Mouse (Mus musculus) neural tube, embryonic 12.5 days (tissue): ENCODE measurements at regions not wholly inside any gene's neighbourhood (a gene's known extent, or its start where the extent isn't known, plus 50 kb on each side); places are given as distances from the start of the nearest gene placed in this dataset.
A peak's percentile ranks its signal among the peaks of the same experiment; 100 is the strongest.

ENCODE experiments used
- ATAC-seq: fragments of 200-750 bp; cut with Nextera tagmentation; 2 replicates; pipeline ENCODE4 v1.8.0; 2017; ENCODE audit warnings: low read depth, mild to moderate bottlenecking, moderate TSS enrichment, moderate library complexity; ENCODE audit not compliant: low FRiP score
- H3K27ac ChIP-seq: fragments of 300-500 bp; sonication (generic); 2 replicates; pipeline ENCODE4 v1.5.1; 2016
- H3K27me3 ChIP-seq: fragments of 300-500 bp; sonication (generic); replicated peaks from 2 replicates; pipeline ENCODE4 v1.6.1; 2016; ENCODE audit warnings: mild to moderate bottlenecking
- H3K36me3 ChIP-seq: fragments of 300-500 bp; sonication (generic); 2 replicates; pipeline ENCODE4 v1.6.1; 2016; ENCODE audit warnings: mild to moderate bottlenecking
- H3K4me1 ChIP-seq: fragments of 300-500 bp; sonication (generic); 2 replicates; pipeline ENCODE4 v1.6.1; 2016
- H3K4me2 ChIP-seq: fragments of 300-500 bp; sonication (generic); replicated peaks from 2 replicates; pipeline ENCODE4 v1.6.1; 2016; ENCODE audit warnings: mild to moderate bottlenecking
- H3K4me3 ChIP-seq: fragments of 300-500 bp; sonication (generic); 2 replicates; pipeline ENCODE4 v1.5.1; 2016
- H3K9ac ChIP-seq: fragments of 300-500 bp; sonication (generic); 2 replicates; pipeline ENCODE4 v1.6.1; 2016; ENCODE audit warnings: mild to moderate bottlenecking
- H3K9me3 ChIP-seq: fragments of 300-500 bp; sonication (generic); 2 replicates; pipeline ENCODE4 v1.6.1; 2016; ENCODE audit warnings: mild to moderate bottlenecking
- WGBS: fragments of 180-500 bp; shearing (Covaris S2); methylation state at CpG from one replicate; pipeline ENCODE4 v1.1.7; 2016; 5-methylcytosine and 5-hydroxymethylcytosine counted together

GRCm38 (mm10) chr14:37279356-37279755 is 144.3 kb upstream of the Ghitm start:
- no peak overlapping the region for H3K4me2 ChIP-seq
- H3K36me3 ChIP-seq: no peaks in the 10 kb centered on the region
- no peak overlapping the region for H3K4me3 ChIP-seq
- H3K9me3 ChIP-seq: no peaks in the 10 kb centered on the region
- H3K4me1 ChIP-seq: no peaks in the 10 kb centered on the region
- no peak for ATAC-seq
- WGBS: 83% methylated on average over 2 of the region's 2 CpGs
- no peak overlapping the region for H3K9ac ChIP-seq
- no peak overlapping the region for H3K27ac ChIP-seq
- H3K27me3 ChIP-seq: no peaks in the 10 kb centered on the region

- ATAC-seq: no peak
- H3K27ac ChIP-seq: no peak overlapping the region
- no peak overlapping the region for H3K4me2 ChIP-seq
- no peaks in the 10 kb centered on the region for H3K27me3 ChIP-seq
- H3K4me3 ChIP-seq: no peak overlapping the region
- H3K9me3 ChIP-seq: no peaks in the 10 kb centered on the region
- H3K9ac ChIP-seq: no peak overlapping the region
- no peaks in the 10 kb centered on the region for H3K36me3 ChIP-seq
- 0 out of 2 replicates have a peak, but pooled peaks cover under 1% of the 10 kb centered on the region for H3K4me1 ChIP-seq
- 69% methylated on average over 7 of the region's 7 CpGs for WGBS
Measured at GRCm38 (mm10) chr14:37276728-37277695, 141.9 kb upstream of the Ghitm start.

DNA sequence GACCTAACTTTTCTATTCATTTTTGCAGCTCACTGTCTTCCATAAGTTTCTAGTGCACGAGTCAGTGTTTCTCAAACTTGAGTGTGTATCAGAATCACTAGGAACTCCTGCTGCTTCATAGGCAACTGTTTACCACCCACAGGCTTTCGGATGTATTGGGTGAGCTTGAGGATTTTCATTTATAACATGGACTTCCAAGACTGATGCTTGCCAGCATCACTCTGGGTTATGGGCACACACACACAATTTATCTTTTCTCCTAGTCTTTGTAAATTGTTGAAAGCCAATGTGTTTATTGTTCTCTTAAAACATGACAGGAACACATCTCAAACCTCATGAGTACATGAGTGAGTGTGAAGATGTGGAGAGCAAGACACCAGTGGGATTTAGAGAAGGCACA is 137.0 kb upstream of the Ghitm start:
- Histone ChIP-seq H3K27ac (no peak overlapping the region), H3K9ac (no peak overlapping the region), H3K27me3 (no peaks in the 10 kb centered on the region), H3K4me2 (no peak overlapping the region), H3K4me1 (peaks cover 11% of the 10 kb centered on the region), H3K36me3 (no peaks in the 10 kb centered on the region), H3K4me3 (no peak overlapping the region), H3K9me3 (no peaks in the 10 kb centered on the region)
- ATAC-seq: no peak
- WGBS: 84% methylated on average over 2 of the region's 2 CpGs

GRCm38 (mm10) chr14:37271015-37271933 is 136.2 kb upstream of the Ghitm start:
- Histone ChIP-seq H3K4me2 (0 out of 2 replicates have a peak overlapping the region, but pooled peaks have one; percentile 4), H3K27ac (no peak overlapping the region), H3K27me3 (no peaks in the 10 kb centered on the region), H3K36me3 (no peaks in the 10 kb centered on the region), H3K4me1 (peaks cover 11% of the 10 kb centered on the region), H3K9me3 (no peaks in the 10 kb centered on the region), H3K9ac (no peak overlapping the region), H3K4me3 (no peak overlapping the region)
- peak; percentile 88 for ATAC-seq
- 13% methylated on average over 6 of the region's 6 CpGs for WGBS

GRCm38 (mm10) chr14:37269920-37270319 is 134.8 kb upstream of the Ghitm start:
- 81% methylated on average over 2 of the region's 2 CpGs for WGBS
- no peaks in the 10 kb centered on the region for H3K27me3 ChIP-seq
- H3K36me3 ChIP-seq: no peaks in the 10 kb centered on the region

DNA sequence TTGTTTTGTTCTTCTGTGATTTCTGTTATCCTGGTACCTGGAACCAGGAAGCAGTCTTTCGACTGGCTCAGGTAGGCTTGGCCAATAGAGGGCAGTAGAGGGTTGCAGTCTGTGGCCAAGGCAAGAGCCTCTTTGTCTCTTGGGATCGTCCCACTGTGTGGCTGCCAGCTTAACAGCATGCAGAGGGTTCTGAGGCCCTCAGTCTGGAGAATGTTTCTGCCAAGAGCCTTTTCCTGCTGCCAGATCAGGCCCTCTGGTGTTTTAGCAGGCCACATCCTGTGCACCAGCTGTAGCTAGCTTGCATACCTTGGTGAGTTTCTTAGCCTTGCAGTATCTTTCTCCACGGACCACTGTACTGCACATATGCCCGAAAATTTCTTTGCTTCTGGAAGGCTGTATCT is 103.6 kb upstream of the Ghitm start:
- no peaks in the 10 kb centered on the region for H3K9me3 ChIP-seq
- peak; percentile 91 for ATAC-seq
- no peak overlapping the region for H3K9ac ChIP-seq
- H3K4me1 ChIP-seq: no peaks in the 10 kb centered on the region; the same call in 1 of the 2 replicates
- H3K27ac ChIP-seq: no peak overlapping the region
- no peaks in the 10 kb centered on the region for H3K36me3 ChIP-seq
- no peaks in the 10 kb centered on the region for H3K27me3 ChIP-seq
- no peak overlapping the region for H3K4me2 ChIP-seq
- H3K4me3 ChIP-seq: no peak overlapping the region
- 39% methylated on average over 4 of the region's 4 CpGs for WGBS

More at GRCm38 (mm10) chr14:37269920-37270319, 134.8 kb upstream of the Ghitm start:
- no peaks in the 10 kb centered on the region for H3K9me3 ChIP-seq
- H3K4me1 ChIP-seq: peaks cover 11% of the 10 kb centered on the region
- no peak overlapping the region for H3K4me3 ChIP-seq
- no peak overlapping the region for H3K9ac ChIP-seq
- no peak overlapping the region for H3K27ac ChIP-seq
- no peak for ATAC-seq
- no peak overlapping the region for H3K4me2 ChIP-seq

DNA sequence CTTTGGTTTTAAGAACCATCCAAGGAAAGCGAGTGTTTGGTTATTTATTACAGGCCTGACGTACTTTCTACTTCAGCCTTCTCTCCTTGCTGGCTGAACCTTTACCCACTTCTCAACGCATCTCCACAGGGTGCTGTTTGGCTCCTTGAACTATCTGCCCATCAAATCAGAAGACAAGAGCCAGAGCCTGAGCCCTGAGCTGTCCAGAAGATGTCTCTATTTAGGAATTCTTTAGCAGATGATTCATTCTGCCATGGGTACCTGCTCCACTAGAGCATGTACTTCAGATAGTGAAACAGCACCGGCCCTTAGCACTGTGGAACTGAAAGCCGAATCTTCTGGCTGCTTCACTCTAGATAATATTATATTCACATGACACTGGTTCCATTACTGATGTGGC is 102.1 kb upstream of the Ghitm start:
- ATAC-seq: no peak
- Histone ChIP-seq H3K36me3 (no peaks in the 10 kb centered on the region), H3K27me3 (no peaks in the 10 kb centered on the region), H3K4me1 (no peaks in the 10 kb centered on the region; the same call in 1 of the 2 replicates), H3K9me3 (no peaks in the 10 kb centered on the region), H3K27ac (no peak overlapping the region), H3K4me3 (no peak overlapping the region), H3K9ac (no peak overlapping the region), H3K4me2 (no peak overlapping the region)
- 84% methylated on average over 5 of the region's 5 CpGs for WGBS

- no peak overlapping the region for H3K9ac ChIP-seq
- H3K36me3 ChIP-seq: no peaks in the 10 kb centered on the region
- H3K4me3 ChIP-seq: no peak overlapping the region
- H3K9me3 ChIP-seq: no peaks in the 10 kb centered on the region
- no peaks in the 10 kb centered on the region for H3K4me1 ChIP-seq
- no peak overlapping the region for H3K27ac ChIP-seq
- H3K4me2 ChIP-seq: no peak overlapping the region
- no peaks in the 10 kb centered on the region for H3K27me3 ChIP-seq
- no peak for ATAC-seq
Measured at GRCm38 (mm10) chr14:37208256-37208655, 73.2 kb upstream of the Ghitm start.

DNA sequence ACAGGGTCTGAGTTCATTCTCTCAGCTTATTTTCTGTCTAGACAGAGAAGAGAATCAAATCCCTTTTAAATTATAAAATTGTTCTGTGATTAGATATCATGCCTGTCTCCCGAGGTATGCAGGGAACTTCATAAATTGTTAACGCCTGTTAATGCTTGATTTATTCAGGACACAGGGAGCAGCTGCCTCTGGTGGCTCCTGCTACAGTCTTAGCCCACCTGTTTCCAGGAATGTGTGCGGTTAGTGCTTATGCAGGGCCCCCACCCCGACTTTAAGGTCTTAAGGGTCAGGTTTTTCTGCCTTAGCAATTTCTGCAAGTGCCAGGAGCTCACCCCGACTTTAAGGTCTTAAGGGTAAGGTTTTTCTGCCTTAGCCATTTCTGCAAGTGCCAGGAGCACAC is 54.7 kb upstream of the Ghitm start:
- no peak for ATAC-seq
- Histone ChIP-seq H3K4me3 (no peak overlapping the region), H3K4me2 (no peak overlapping the region), H3K4me1 (no peaks in the 10 kb centered on the region), H3K9ac (no peak overlapping the region), H3K27me3 (no peaks in the 10 kb centered on the region), H3K27ac (no peak overlapping the region), H3K36me3 (no peaks in the 10 kb centered on the region), H3K9me3 (no peaks in the 10 kb centered on the region)
- WGBS: 81% methylated on average over 5 of the region's 5 CpGs
